Mouse (Mus musculus) gonadal fat pad, adult 2 months (tissue): ENCODE data around the gene Hacd4. TPM values are rescaled to one million over a fixed set of nuclear protein-coding genes. Genes with fewer than 3 reads are reported as not detected.
"Not testable (repeated sequence)": the region's sequence is repeated elsewhere in the genome, so short reads cannot be mapped to it uniquely, and the experiment has no call there.

Source experiments
- DNase-seq: peaks from one replicate; pipeline ENCODE4 v3.0.0-alpha.2; 2012; ENCODE audit warnings: low read depth
- polyA plus RNA-seq: library from polyadenylated mRNA; depleted of rRNA; stranded (reverse); fragments of >200 nt; gene quantifications from 2 replicates; pipeline ENCODE4 v1.2.3, GENCODE M21; 2012

Gene Hacd4
- polyA plus RNA-seq, 1 experiment = 8.3 TPM

GRCm38 (mm10) chr4:88432412-88433024 lies 6.2 kb downstream of the Hacd4 start:
- DNase-seq = no peak

GRCm38 (mm10) chr4:88427630-88428239 lies 11.0 kb downstream of the Hacd4 start:
- DNase-seq = no peak

GRCm38 (mm10) chr4:88424563-88424962 lies 14.2 kb downstream of the Hacd4 start:
- DNase-seq = no peak

GRCm38 (mm10) chr4:88419378-88419777 lies 19.4 kb downstream of the Hacd4 start:
- DNase-seq = no peak

- no peak for DNase-seq
Observed at GRCm38 (mm10) chr4:88415017-88415416, 23.7 kb downstream of the Hacd4 start.

GRCm38 (mm10) chr4:88412331-88412730 lies 26.4 kb downstream of the Hacd4 start:
- no peak for DNase-seq

- no peak for DNase-seq
Observed at GRCm38 (mm10) chr4:88409279-88409678, 29.4 kb downstream of the Hacd4 start.

GRCm38 (mm10) chr4:88406887-88407696 lies 31.6 kb downstream of the Hacd4 start:
- peak; percentile 8 for DNase-seq

GRCm38 (mm10) chr4:88402884-88403283 lies 35.8 kb downstream of the Hacd4 start:
- no peak for DNase-seq

GRCm38 (mm10) chr4:88400992-88401313 lies 37.8 kb downstream of the Hacd4 start:
- no peak for DNase-seq

- DNase-seq = no peak
Observed at GRCm38 (mm10) chr4:88400302-88400991, 38.3 kb downstream of the Hacd4 start.

- no peak for DNase-seq
Observed at GRCm38 (mm10) chr4:88396995-88397521, 41.7 kb downstream of the Hacd4 start.

GRCm38 (mm10) chr4:88395717-88396116 lies 43.0 kb downstream of the Hacd4 start:
- no peak for DNase-seq

- not testable (repeated sequence) for DNase-seq
Observed at GRCm38 (mm10) chr4:88390596-88390995, 48.1 kb downstream of the Hacd4 start.

- DNase-seq = no peak
Observed at GRCm38 (mm10) chr4:88390036-88390435, 48.7 kb downstream of the Hacd4 start.

- no peak for DNase-seq
Observed at GRCm38 (mm10) chr4:88372293-88373224, 66.2 kb downstream of the Hacd4 start.

- no peak for DNase-seq
Observed at GRCm38 (mm10) chr4:88370819-88371218, 67.9 kb downstream of the Hacd4 start.

- DNase-seq = no peak
Observed at GRCm38 (mm10) chr4:88369951-88370350, 68.8 kb downstream of the Hacd4 start.

- DNase-seq = no peak
Observed at GRCm38 (mm10) chr4:88357431-88357830, 81.3 kb downstream of the Hacd4 start.

- no peak for DNase-seq
Observed at GRCm38 (mm10) chr4:88356652-88357051, 82.1 kb downstream of the Hacd4 start.

GRCm38 (mm10) chr4:88350910-88351309 lies 87.8 kb downstream of the Hacd4 start:
- no peak for DNase-seq
